Mouse (Mus musculus): ENCODE data around the gene Svop. TPM values are rescaled to one million over a fixed set of nuclear protein-coding genes. Genes with fewer than 3 reads are reported as not detected.

Svop gene
- polyA plus RNA-seq, 1 experiment from 2014 or later: 17.6 TPM

DNA sequence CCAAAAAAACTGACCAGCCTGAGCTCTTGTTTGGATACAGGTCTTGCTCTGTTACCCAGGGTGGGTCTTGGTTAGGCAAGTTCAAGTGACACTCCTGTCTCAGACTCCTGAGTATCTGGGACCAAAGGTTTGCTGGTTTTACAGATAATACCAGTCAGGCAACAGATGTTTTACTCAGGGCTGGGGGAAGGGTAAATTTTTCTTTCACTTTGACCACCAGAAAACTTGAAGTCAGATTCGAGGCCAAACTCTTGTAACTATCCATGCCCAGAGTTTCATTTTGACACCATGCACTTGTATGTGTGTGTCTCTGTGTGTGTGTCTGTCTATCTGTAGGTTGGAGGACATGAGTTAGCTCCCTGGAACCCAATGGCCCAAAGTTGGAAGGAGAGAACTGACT, 110.9 kb downstream of the Svop start:
- Histone ChIP-seq H3K4me3 (ENCODE audit: low read depth, low read length) (no peak overlapping the region), H3K4me1 (replicated peaks; ENCODE audit: control insufficient read depth, insufficient read depth, low read length) (0 out of 2 replicates have a peak, but pooled peaks cover 3% of the 10 kb centered on the region), H3K9me3 (ENCODE audit: control insufficient read depth, low read length) (no peaks in the 10 kb centered on the region), H3K36me3 (ENCODE audit: control insufficient read depth, insufficient read depth, low read length) (no peaks in the 10 kb centered on the region; the same call in 1 of the 2 replicates), H3K9ac (ENCODE audit: low read length) (no peak overlapping the region), H3K27me3 (ENCODE audit: control insufficient read depth, insufficient read depth, low read length) (no peaks in the 10 kb centered on the region), H3K27ac (ENCODE audit: low read depth, low read length) (no peak overlapping the region), H3K4me2 (ENCODE audit: low read depth, low read length, severe bottlenecking) (no peak overlapping the region)
- no peak for ATAC-seq (replicated peaks; ENCODE audit: low FRiP score)
- DNase-seq (ENCODE audit: low spot score): no peak
- 80% methylated on average over 1 of the region's 1 CpGs for WGBS

DNA sequence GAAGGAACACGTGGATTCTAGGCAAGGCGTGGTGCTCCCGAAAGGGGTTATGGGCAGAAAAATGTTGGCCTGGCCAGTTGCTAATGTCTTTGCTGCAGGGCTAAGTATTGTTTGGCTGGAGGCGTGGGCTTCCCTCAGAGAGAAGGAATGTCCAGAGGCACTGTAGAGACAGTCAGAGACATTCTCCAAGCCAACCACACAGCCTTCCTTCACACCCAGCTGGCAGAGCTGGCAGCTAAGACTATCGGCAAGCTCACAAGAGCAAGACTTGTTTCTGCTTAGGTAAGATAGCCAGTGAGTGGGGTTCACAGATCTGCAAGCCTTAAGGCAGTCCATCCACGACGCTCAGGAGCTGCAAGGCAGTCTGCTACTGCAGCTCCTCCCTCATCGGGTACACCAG, 114.1 kb downstream of the Svop start:
- H3K36me3 ChIP-seq (ENCODE audit: control insufficient read depth, insufficient read depth, low read length): no peaks in the 10 kb centered on the region; the same call in 1 of the 2 replicates
- no peaks in the 10 kb centered on the region for H3K9me3 ChIP-seq (ENCODE audit: control insufficient read depth, low read length)
- H3K4me2 ChIP-seq (ENCODE audit: low read depth, low read length, severe bottlenecking): no peak overlapping the region
- no peak for ATAC-seq (replicated peaks; ENCODE audit: low FRiP score)
- no peak overlapping the region for H3K27ac ChIP-seq (ENCODE audit: low read depth, low read length)
- DNase-seq (ENCODE audit: low spot score): no peak
- H3K27me3 ChIP-seq (ENCODE audit: control insufficient read depth, insufficient read depth, low read length): no peaks in the 10 kb centered on the region
- H3K4me1 ChIP-seq (replicated peaks; ENCODE audit: control insufficient read depth, insufficient read depth, low read length): peaks cover 14% of the 10 kb centered on the region; the same call in 1 of the 2 replicates
- no peak overlapping the region for H3K4me3 ChIP-seq (ENCODE audit: low read depth, low read length)
- no peak overlapping the region for H3K9ac ChIP-seq (ENCODE audit: low read length)
- WGBS: 79% methylated on average over 8 of the region's 8 CpGs

Other genes with a start within 250 kb of the Svop start
- 231 and 246 TPM in 2 replicates for gene Coro1c, start 182.8 kb downstream of the Svop start, polyA plus RNA-seq (2014; fragmentation: Nextera tagmentation; extraction: Ambion mirVana)
- gene Ssh1, start 97.7 kb downstream of the Svop start, polyA plus RNA-seq (2014; fragmentation: Nextera tagmentation; extraction: Ambion mirVana): 25.7 and 28.7 TPM in 2 replicates
- gene Dao, start 87.9 kb downstream of the Svop start, polyA plus RNA-seq (2014; fragmentation: Nextera tagmentation; extraction: Ambion mirVana): not detected in 2 replicates
- 13.9 and 14.0 TPM in 2 replicates for gene Usp30, start 26.1 kb downstream of the Svop start, polyA plus RNA-seq (2014; fragmentation: Nextera tagmentation; extraction: Ambion mirVana)
- gene Alkbh2, start 36.6 kb upstream of the Svop start, polyA plus RNA-seq (2014; fragmentation: Nextera tagmentation; extraction: Ambion mirVana): 12.6 and 12.9 TPM in 2 replicates
- gene Ung, start 38.8 kb upstream of the Svop start, polyA plus RNA-seq (2014; fragmentation: Nextera tagmentation; extraction: Ambion mirVana): 49.4 and 50.6 TPM in 2 replicates
- gene Acacb, start 55.0 kb upstream of the Svop start, polyA plus RNA-seq (2014; fragmentation: Nextera tagmentation; extraction: Ambion mirVana): 1.3 and 1.9 TPM in 2 replicates
- 0.25 and 0.60 TPM in 2 replicates for gene Foxn4, start 182.2 kb upstream of the Svop start, polyA plus RNA-seq (2014; fragmentation: Nextera tagmentation; extraction: Ambion mirVana)
- 0.91 and 0.97 TPM in 2 replicates for gene Myo1h, start 197.6 kb upstream of the Svop start, polyA plus RNA-seq (2014; fragmentation: Nextera tagmentation; extraction: Ambion mirVana)